Mouse (Mus musculus) limb, embryonic 12.5 days (tissue): ENCODE data around the gene Ube2d3. TPM values are rescaled to one million over a fixed set of nuclear protein-coding genes. Genes with fewer than 3 reads are reported as not detected.
A peak's percentile ranks its signal among the peaks of the same experiment; 100 is the strongest.

Experiments
- ATAC-seq: fragments of 200-750 bp; cut with Nextera tagmentation; 2 replicates; pipeline ENCODE4 v1.8.0; 2017; ENCODE audit warnings: low read depth, moderate TSS enrichment; ENCODE audit not compliant: insufficient number of reproducible peaks, insufficient read depth, low FRiP score, low TSS enrichment
- H3K27ac ChIP-seq: fragments of 300-500 bp; sonication (generic); 2 replicates; pipeline ENCODE4 v1.5.1; 2016; ENCODE audit warnings: mild to moderate bottlenecking, moderate library complexity
- H3K27me3 ChIP-seq: fragments of 300-500 bp; sonication (generic); 2 replicates; pipeline ENCODE4 v1.6.1; 2016; ENCODE audit warnings: mild to moderate bottlenecking, moderate library complexity
- H3K36me3 ChIP-seq: fragments of 300-500 bp; sonication (generic); 2 replicates; pipeline ENCODE4 v1.6.1; 2016; ENCODE audit warnings: mild to moderate bottlenecking, moderate library complexity
- H3K4me1 ChIP-seq: fragments of 300-500 bp; sonication (generic); replicated peaks from 2 replicates; pipeline ENCODE4 v1.6.1; 2016
- H3K4me2 ChIP-seq: fragments of 300-500 bp; sonication (generic); 2 replicates; pipeline ENCODE4 v1.6.1; 2016; ENCODE audit warnings: mild to moderate bottlenecking, moderate library complexity
- H3K4me3 ChIP-seq: fragments of 300-500 bp; sonication (generic); replicated peaks from 2 replicates; pipeline ENCODE4 v1.5.1; 2016; ENCODE audit warnings: mild to moderate bottlenecking
- H3K9ac ChIP-seq: fragments of 300-500 bp; sonication (generic); replicated peaks from 2 replicates; pipeline ENCODE4 v1.6.1; 2016; ENCODE audit warnings: mild to moderate bottlenecking, moderate library complexity
- H3K9me3 ChIP-seq: fragments of 300-500 bp; sonication (generic); 2 replicates; pipeline ENCODE4 v1.6.1; 2016; ENCODE audit warnings: mild to moderate bottlenecking, moderate library complexity
- WGBS: fragments of 180-500 bp; shearing (Covaris S2); methylation state at CpG from one replicate; pipeline ENCODE4 v1.1.7; 2016; 5-methylcytosine and 5-hydroxymethylcytosine counted together
- polyA plus RNA-seq: library from polyadenylated mRNA; unstranded; fragments of >200 nt; fragmentation: Nextera tagmentation; extraction: Ambion mirVana; gene quantifications from 2 replicates; pipeline ENCODE4 v1.2.1, GENCODE M21; 2016

Gene Ube2d3
- 476 and 501 TPM in 2 replicates for polyA plus RNA-seq

DNA sequence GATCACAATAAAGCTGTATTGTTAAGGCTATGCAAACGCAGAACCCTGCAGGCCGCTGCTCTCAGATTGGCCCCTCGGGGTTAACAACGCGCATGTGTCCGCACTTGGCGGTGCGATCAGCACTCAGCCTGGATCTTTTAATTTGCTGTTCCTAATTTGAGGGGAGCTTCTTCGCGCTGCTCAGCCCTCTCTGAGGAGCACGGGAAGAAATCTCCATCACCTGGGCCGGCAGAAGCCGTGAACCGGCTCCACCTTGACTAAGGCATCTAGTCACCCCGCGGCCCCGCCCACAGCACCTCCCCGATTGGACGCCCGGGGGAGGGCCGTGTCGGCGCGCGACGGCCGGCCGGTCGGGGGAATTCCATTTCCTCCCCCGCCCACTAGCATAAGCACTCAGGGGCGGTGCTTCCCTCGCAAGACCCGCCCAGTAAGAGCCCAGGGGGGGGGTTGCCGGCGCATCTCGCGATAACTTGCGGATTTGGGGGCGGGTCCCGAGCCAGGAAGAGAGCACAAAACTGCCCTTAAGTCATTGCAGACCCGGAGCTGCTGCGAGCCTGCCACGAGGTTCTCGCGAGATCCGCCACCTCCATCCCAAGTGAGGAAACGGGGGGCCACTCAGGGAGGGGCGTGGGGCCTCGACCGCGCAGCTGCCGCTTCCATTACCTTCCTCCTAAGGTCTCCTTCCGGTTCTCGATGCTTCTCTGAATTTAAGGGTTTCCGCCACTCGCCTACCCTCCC is at the start of gene Ube2d3:
Ube2d3 (plus strand) TSS at position 392 of the 738 bp plus-strand sequence.
- no peaks in the 10 kb centered on the region for H3K9me3 ChIP-seq
- H3K36me3 ChIP-seq, result peaks cover 5% of the 10 kb centered on the region
- H3K27me3 ChIP-seq, result no peaks in the 10 kb centered on the region
- ATAC-seq, result peak; percentile 94
- peak within 1 kb of the TSS; percentile 97 for H3K4me2 ChIP-seq
- H3K27ac ChIP-seq, result peak within 1 kb of the TSS; percentile 100
- peak within 1 kb of the TSS; percentile 98 for H3K4me3 ChIP-seq
- under 1% methylated on average over 56 of the region's 56 CpGs for WGBS
- H3K4me1 ChIP-seq, result peaks cover 15% of the 10 kb centered on the region
- peak within 1 kb of the TSS; percentile 96 for H3K9ac ChIP-seq

DNA sequence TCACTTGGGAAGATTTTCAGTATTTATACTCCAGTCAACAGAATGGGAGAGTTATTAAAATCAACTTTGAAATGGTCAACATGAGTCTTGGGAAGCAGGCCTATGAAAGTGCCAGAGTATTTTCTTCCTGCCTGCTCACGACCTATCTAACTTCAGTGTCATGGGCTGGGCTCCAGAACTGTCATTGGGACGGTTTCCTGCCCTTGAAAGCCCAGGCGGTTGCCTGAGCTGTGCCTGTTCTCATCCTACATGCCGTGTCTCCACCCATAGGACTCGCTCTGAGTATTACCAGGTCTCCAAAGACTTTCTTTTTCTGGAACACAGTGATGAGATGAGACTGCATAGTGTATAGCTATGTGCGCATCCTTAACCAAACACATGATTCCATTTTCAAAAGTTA is 44.8 kb upstream of the Ube2d3 start:
- Histone ChIP-seq H3K4me1 (no peaks in the 10 kb centered on the region), H3K4me3 (no peak overlapping the region), H3K4me2 (no peak overlapping the region), H3K27ac (no peak overlapping the region), H3K9ac (no peak overlapping the region), H3K9me3 (no peaks in the 10 kb centered on the region), H3K27me3 (no peaks in the 10 kb centered on the region), H3K36me3 (no peaks in the 10 kb centered on the region)
- ATAC-seq, result no peak
- WGBS, result 80% methylated on average over 6 of the region's 6 CpGs

DNA sequence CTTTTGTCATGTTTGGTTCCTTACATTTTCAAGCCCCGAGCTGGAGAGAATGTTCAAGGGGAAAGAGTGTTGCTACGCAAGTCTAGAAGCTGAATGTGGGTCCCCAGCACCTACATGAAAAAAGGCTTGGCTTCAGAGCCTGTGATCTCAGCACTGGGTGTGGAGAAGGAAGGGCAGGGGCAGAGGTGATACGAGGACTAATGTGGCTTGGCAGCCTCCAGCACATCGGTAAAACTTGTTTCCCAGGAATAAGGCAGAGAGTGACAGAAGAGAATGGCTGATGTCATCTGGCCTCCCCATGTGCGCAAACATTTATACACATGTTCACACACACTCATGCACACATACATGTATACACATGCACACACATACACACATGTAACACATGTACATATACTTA is 42.9 kb upstream of the Ube2d3 start:
- Histone ChIP-seq H3K36me3 (no peaks in the 10 kb centered on the region), H3K9ac (no peak overlapping the region), H3K9me3 (no peaks in the 10 kb centered on the region), H3K4me3 (no peak overlapping the region), H3K4me1 (no peaks in the 10 kb centered on the region), H3K27ac (no peak overlapping the region), H3K4me2 (no peak overlapping the region), H3K27me3 (no peaks in the 10 kb centered on the region)
- WGBS, result 78% methylated on average over 5 of the region's 5 CpGs
- no peak for ATAC-seq

DNA sequence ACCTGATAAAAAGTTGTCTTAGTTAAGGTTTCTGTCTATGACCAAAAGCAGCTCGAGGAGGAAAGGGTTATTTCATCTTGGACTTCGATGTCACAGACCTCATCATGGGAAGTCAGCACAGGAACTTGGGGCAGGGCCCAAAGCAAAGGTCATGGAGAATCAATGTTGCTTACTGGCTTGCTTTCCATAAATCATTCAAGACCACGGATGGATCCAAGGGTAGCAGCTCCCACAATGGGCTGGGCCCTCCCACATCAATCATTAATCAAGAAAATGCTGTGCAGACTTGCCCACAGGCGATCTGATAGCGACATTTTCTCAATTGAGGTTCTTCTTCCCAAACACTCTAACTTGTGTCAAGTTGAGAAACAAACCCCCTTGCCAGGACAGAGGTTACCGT is 41.9 kb upstream of the Ube2d3 start:
- 64% methylated on average over 6 of the region's 6 CpGs for WGBS
- H3K36me3 ChIP-seq, result no peaks in the 10 kb centered on the region
- H3K27ac ChIP-seq, result no peak overlapping the region
- H3K9me3 ChIP-seq, result no peaks in the 10 kb centered on the region
- no peaks in the 10 kb centered on the region for H3K4me1 ChIP-seq
- H3K4me2 ChIP-seq, result no peak overlapping the region
- no peak overlapping the region for H3K9ac ChIP-seq
- H3K4me3 ChIP-seq, result no peak overlapping the region
- ATAC-seq, result no peak
- H3K27me3 ChIP-seq, result no peaks in the 10 kb centered on the region

DNA sequence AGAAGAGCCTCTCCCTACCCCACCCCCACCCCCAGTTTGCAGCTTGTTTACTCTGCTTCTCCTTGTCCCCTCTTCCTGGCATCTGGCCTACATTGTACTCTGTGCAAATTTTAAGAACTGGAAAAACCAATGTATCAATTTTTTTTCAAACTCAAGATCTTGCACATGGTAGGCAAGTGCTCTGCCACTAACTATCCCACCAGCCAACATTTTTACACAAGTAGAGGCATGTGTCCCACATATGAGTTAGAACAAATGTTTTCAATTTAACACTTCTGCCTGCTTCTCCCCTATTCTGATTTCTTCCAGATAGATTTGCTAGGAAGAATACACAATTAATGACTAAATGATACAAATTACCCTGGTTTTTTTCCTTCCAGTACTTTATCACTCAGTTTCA is 40.8 kb upstream of the Ube2d3 start:
- no peaks in the 10 kb centered on the region for H3K36me3 ChIP-seq
- no peak overlapping the region for H3K9ac ChIP-seq
- no peak overlapping the region for H3K4me3 ChIP-seq
- no peak overlapping the region for H3K27ac ChIP-seq
- H3K9me3 ChIP-seq, result no peaks in the 10 kb centered on the region
- H3K27me3 ChIP-seq, result no peaks in the 10 kb centered on the region
- H3K4me1 ChIP-seq, result 0 out of 2 replicates have a peak, but pooled peaks cover 2% of the 10 kb centered on the region
- no peak overlapping the region for H3K4me2 ChIP-seq
- no peak for ATAC-seq

DNA sequence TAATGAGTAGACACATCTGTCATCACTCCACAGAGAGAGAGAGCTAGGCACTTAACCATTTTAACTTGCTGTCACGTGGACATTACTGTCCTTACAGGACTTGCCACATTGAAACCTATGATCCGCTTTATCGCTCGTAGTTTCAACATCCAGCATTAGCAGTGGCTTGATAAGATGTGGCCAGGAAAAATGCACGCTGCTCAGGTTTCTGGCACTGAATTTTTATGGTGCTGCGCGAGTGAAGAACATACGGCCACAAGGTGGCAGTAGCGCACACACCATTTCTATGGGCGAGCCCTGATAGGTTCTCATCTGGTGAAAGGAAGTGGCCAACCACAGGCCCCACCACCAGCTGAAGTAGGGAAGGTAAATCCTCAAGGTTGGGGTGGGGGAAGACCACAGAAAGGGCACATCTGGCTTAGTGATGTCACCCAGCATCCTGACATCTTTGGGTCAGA is 35.7 kb upstream of the Ube2d3 start:
- no peaks in the 10 kb centered on the region for H3K9me3 ChIP-seq
- H3K27me3 ChIP-seq, result no peaks in the 10 kb centered on the region
- peak; percentile 64; the same call in 1 of the 2 replicates for ATAC-seq
- no peak overlapping the region for H3K9ac ChIP-seq
- peaks cover 17% of the 10 kb centered on the region for H3K36me3 ChIP-seq
- no peak overlapping the region for H3K4me3 ChIP-seq
- no peak overlapping the region for H3K27ac ChIP-seq
- H3K4me1 ChIP-seq, result peaks cover 3% of the 10 kb centered on the region; the same call in 1 of the 2 replicates
- no peak overlapping the region for H3K4me2 ChIP-seq
- WGBS, result 13% methylated on average over 10 of the region's 10 CpGs

DNA sequence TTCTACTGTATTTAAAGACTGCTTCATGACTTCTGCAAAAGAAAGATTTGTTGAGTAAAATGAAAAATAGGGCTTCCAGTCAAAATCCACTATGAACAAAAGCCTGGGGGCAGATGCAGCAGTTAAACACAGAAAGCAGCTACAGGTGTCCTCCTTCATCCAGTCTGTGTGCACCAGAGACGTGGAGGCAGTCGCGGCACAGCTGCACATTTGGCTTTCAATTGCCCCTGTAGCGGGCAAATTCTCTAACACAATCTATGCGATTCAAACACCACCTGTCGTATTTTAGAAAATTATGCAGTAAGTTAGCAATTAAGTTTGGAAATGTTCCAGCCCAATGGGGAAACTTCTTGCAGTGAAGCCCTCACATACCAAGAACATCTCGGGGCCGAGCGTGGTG is 34.7 kb upstream of the Ube2d3 start:
- Histone ChIP-seq H3K4me2 (no peak overlapping the region), H3K36me3 (peaks cover 21% of the 10 kb centered on the region), H3K9me3 (no peaks in the 10 kb centered on the region), H3K4me1 (peaks cover 3% of the 10 kb centered on the region; the same call in 1 of the 2 replicates), H3K9ac (no peak overlapping the region), H3K4me3 (no peak overlapping the region), H3K27me3 (no peaks in the 10 kb centered on the region), H3K27ac (no peak overlapping the region)
- 86% methylated on average over 9 of the region's 9 CpGs for WGBS
- ATAC-seq, result no peak

DNA sequence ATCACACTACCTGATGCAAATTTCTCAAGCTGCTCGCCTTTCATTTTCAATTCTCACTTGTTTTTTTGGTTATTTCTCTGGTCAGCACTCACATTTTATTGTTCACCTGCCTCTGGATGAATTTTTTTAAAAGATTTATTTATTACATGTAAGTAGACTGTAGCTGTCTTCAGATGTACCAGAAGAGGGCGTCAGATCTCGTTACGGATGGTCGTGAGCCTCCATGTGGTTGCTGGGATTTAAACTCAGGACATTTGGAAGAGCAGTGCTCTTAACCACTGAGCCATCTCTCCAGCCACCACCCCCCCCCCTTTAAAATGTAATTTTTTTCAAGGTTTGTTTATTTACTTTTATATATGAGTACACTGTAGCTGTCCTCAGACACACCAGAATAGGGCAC is 34.1 kb upstream of the Ube2d3 start:
- Histone ChIP-seq H3K4me2 (no peak overlapping the region), H3K9ac (no peak overlapping the region), H3K4me3 (no peak overlapping the region), H3K4me1 (peaks cover 3% of the 10 kb centered on the region; the same call in 1 of the 2 replicates), H3K27ac (no peak overlapping the region), H3K27me3 (no peaks in the 10 kb centered on the region), H3K9me3 (no peaks in the 10 kb centered on the region), H3K36me3 (peaks cover 24% of the 10 kb centered on the region)
- no peak for ATAC-seq
- WGBS, result 75% methylated on average over 5 of the region's 5 CpGs

DNA sequence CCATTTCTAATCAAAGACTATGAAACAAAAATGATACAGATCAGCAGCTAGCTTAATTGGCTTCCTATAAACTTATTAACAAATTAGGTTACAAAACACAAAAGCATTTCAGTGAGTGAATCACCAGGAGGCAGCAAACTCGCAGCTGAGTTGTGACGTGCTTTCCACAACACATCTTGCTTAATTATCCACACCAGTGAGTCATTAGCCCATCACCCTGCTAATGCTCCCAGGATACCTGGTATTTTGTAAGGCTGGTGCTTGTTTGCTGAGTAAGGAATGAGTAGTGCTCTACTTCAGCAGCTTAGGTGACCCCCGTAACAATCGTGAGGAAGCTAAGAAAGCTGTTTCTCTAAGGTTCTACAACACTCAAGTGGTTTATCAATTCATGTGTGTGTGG is 33.4 kb upstream of the Ube2d3 start:
- Histone ChIP-seq H3K9me3 (peaks cover 3% of the 10 kb centered on the region; the same call in 1 of the 2 replicates), H3K9ac (no peak overlapping the region), H3K27ac (no peak overlapping the region), H3K27me3 (no peaks in the 10 kb centered on the region), H3K4me2 (no peak overlapping the region), H3K4me1 (peaks cover 3% of the 10 kb centered on the region; the same call in 1 of the 2 replicates), H3K36me3 (peaks cover 31% of the 10 kb centered on the region), H3K4me3 (no peak overlapping the region)
- no peak for ATAC-seq
- WGBS, result 72% methylated on average over 4 of the region's 4 CpGs

DNA sequence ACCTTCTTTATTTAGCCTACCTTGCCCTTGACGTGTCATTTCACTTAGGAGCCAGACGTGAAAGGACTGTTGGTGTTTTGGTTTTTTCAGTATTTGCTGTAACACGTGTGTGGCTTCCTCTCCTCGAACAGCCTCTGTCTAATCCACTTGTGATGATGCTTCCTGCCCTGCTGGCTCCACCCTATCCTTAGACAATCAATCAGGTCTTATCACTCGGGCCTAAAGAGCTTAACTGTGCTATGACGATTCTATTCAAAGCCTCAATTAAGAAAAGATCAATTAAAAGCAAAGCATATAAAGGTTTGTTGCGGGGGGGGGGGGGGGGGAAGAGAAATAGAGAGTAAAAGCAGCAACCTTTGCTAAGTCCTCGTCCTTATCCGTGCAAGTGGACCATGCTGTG is 30.6 kb upstream of the Ube2d3 start:
- no peak overlapping the region for H3K4me3 ChIP-seq
- H3K9me3 ChIP-seq, result peaks cover 4% of the 10 kb centered on the region; the same call in 1 of the 2 replicates
- H3K27me3 ChIP-seq, result no peaks in the 10 kb centered on the region
- H3K4me2 ChIP-seq, result no peak overlapping the region
- H3K27ac ChIP-seq, result no peak overlapping the region
- ATAC-seq, result no peak
- peaks cover 43% of the 10 kb centered on the region for H3K36me3 ChIP-seq
- no peak overlapping the region for H3K9ac ChIP-seq
- 82% methylated on average over 9 of the region's 9 CpGs for WGBS
- no peaks in the 10 kb centered on the region; the same call in 1 of the 2 replicates for H3K4me1 ChIP-seq

DNA sequence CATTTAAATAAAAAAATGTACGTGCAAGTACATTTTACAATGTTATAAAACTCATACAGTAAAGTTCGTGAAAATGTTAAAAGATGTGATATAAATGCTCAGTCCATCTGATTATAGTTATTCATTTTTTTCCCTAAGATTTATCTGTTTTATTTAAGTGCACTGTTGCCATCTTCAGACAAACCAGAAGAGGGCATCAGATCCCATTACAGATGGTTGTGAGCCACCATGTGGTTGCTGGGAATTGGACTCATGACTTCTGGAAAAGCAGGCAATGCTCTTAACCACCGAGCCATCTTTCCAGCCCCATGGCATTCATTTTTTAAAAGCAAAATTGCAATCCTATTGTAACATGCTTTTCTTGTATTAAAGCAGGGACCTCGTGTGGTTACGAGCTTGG is 28.7 kb upstream of the Ube2d3 start:
- Histone ChIP-seq H3K27ac (no peak overlapping the region), H3K9me3 (peaks cover 4% of the 10 kb centered on the region; the same call in 1 of the 2 replicates), H3K9ac (no peak overlapping the region), H3K4me3 (no peak overlapping the region), H3K36me3 (peaks cover 43% of the 10 kb centered on the region), H3K27me3 (no peaks in the 10 kb centered on the region), H3K4me2 (no peak overlapping the region), H3K4me1 (peaks cover 13% of the 10 kb centered on the region)
- WGBS, result 91% methylated on average over 5 of the region's 5 CpGs
- no peak for ATAC-seq

DNA sequence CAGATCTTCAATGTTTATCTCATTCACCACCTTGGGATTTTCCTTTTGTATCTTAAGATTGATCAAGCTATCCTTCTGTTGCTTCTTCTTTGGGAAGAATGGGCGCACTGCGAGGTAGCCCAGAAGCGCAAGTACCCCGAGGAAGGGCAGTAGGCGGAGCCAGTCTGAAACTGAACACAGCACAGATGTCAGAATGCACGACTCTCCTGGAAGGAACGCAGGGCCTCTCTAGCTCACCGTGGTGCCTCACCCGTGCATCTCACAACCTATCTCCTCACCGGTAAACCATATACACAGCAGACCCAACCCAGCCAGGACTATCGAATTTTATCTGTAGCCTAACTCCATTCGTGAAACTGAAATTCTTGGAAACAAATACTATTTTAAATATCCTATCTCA is 26.9 kb upstream of the Ube2d3 start:
- H3K4me2 ChIP-seq, result no peak overlapping the region
- ATAC-seq, result no peak
- no peak overlapping the region for H3K27ac ChIP-seq
- H3K9me3 ChIP-seq, result peaks cover 4% of the 10 kb centered on the region; the same call in 1 of the 2 replicates
- H3K27me3 ChIP-seq, result no peaks in the 10 kb centered on the region
- peaks cover 38% of the 10 kb centered on the region for H3K36me3 ChIP-seq
- no peak overlapping the region for H3K4me3 ChIP-seq
- H3K4me1 ChIP-seq, result peaks cover 14% of the 10 kb centered on the region
- 91% methylated on average over 12 of the region's 12 CpGs for WGBS
- no peak overlapping the region for H3K9ac ChIP-seq
